Mouse (Mus musculus) heart, embryonic 12.5 days (tissue): ENCODE results near the gene Tmub2. TPM values are rescaled to one million over a fixed set of nuclear protein-coding genes. Genes with fewer than 3 reads are reported as not detected.

ENCODE experiments used
- ATAC-seq: fragments of 200-750 bp; cut with Nextera tagmentation; 2 replicates; pipeline ENCODE4 v1.8.0; 2017; ENCODE audit warnings: moderate TSS enrichment, moderate library complexity; ENCODE audit not compliant: insufficient number of reproducible peaks, low FRiP score
- H3K27ac ChIP-seq: fragments of 300-500 bp; sonication (generic); 2 replicates; pipeline ENCODE4 v1.5.1; 2016; ENCODE audit warnings: mild to moderate bottlenecking, moderate library complexity; ENCODE audit not compliant: poor library complexity, severe bottlenecking
- H3K27me3 ChIP-seq: fragments of 300-500 bp; sonication (generic); replicated peaks from 2 replicates; pipeline ENCODE4 v1.6.1; 2016; ENCODE audit warnings: mild to moderate bottlenecking, moderate library complexity
- H3K36me3 ChIP-seq: fragments of 300-500 bp; sonication (generic); 2 replicates; pipeline ENCODE4 v1.6.1; 2016; ENCODE audit warnings: mild to moderate bottlenecking, moderate library complexity
- H3K4me1 ChIP-seq: fragments of 300-500 bp; sonication (generic); replicated peaks from 2 replicates; pipeline ENCODE4 v1.6.1; 2016; ENCODE audit warnings: mild to moderate bottlenecking
- H3K4me2 ChIP-seq: fragments of 300-500 bp; sonication (generic); 2 replicates; pipeline ENCODE4 v1.6.1; 2016; ENCODE audit warnings: mild to moderate bottlenecking, moderate library complexity
- H3K4me3 ChIP-seq: fragments of 300-500 bp; sonication (generic); 2 replicates; pipeline ENCODE4 v1.5.1; 2016; ENCODE audit warnings: mild to moderate bottlenecking
- H3K9ac ChIP-seq: fragments of 300-500 bp; sonication (generic); 2 replicates; pipeline ENCODE4 v1.6.1; 2016; ENCODE audit warnings: mild to moderate bottlenecking, moderate library complexity
- H3K9me3 ChIP-seq: fragments of 300-500 bp; sonication (generic); replicated peaks from 2 replicates; pipeline ENCODE4 v1.6.1; 2016; ENCODE audit warnings: mild to moderate bottlenecking, moderate library complexity
- WGBS: fragments of 180-500 bp; shearing (Covaris S2); methylation state at CpG from one replicate; pipeline ENCODE4 v1.1.7; 2016; 5-methylcytosine and 5-hydroxymethylcytosine counted together
- polyA plus RNA-seq: library from polyadenylated mRNA; unstranded; fragments of >200 nt; fragmentation: Nextera tagmentation; extraction: Ambion mirVana; gene quantifications from 2 replicates; pipeline ENCODE4 v1.2.1, GENCODE M21; 2016

The Tmub2 gene
- polyA plus RNA-seq, 1 experiment from 2014 or later = 35.7 TPM

DNA sequence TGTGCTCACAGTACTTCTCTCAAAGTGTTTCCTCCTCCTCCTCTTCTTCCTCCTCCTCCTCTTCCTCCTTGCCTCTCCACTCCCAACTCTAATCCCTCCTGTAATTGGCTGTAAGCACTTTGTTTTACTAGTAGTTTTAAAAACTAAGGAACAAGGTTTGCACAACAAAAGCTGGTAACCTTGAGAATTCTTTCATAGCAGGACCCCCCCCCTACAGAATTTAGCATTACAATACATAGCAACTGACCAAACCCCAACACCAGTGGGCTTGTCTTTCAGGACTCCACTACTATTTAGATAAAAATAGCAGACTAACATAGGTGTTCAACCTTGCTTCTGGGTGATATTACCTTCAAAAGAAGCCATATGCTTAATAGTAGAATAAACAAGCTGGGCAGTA lies 44.8 kb downstream of the Tmub2 start:
- Histone ChIP-seq H3K9me3 (no peaks in the 10 kb centered on the region), H3K36me3 (no peaks in the 10 kb centered on the region), H3K9ac (no peak overlapping the region), H3K4me1 (no peaks in the 10 kb centered on the region), H3K27ac (no peak overlapping the region), H3K27me3 (0 out of 2 replicates have a peak, but pooled peaks cover 3% of the 10 kb centered on the region), H3K4me3 (no peak overlapping the region), H3K4me2 (no peak overlapping the region)
- no peak for ATAC-seq

DNA sequence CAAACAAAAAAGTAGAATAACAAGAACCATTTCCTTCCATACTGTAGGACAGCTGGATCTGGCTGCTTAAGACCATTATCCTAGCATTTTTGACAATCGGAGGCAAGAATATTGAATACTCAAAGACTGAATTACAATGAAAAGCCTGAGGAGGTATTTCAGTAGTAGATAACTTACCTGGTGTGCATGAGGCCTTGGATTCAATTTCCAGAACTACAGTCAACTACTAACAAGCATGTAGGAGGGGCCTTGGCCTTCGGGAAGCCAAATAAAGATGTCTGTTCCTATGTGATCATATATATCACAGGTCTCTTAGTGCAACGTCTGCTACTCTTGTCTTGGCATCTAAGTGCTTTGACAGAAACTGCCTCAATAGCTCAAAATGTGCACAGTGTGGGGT lies 45.3 kb downstream of the Tmub2 start:
- Histone ChIP-seq H3K36me3 (no peaks in the 10 kb centered on the region), H3K4me3 (no peak overlapping the region), H3K4me1 (peaks cover 2% of the 10 kb centered on the region), H3K27ac (no peak overlapping the region), H3K27me3 (0 out of 2 replicates have a peak, but pooled peaks cover 3% of the 10 kb centered on the region), H3K9ac (no peak overlapping the region), H3K4me2 (no peak overlapping the region), H3K9me3 (no peaks in the 10 kb centered on the region)
- no peak for ATAC-seq
- WGBS = 75% methylated on average over 3 of the region's 3 CpGs

DNA sequence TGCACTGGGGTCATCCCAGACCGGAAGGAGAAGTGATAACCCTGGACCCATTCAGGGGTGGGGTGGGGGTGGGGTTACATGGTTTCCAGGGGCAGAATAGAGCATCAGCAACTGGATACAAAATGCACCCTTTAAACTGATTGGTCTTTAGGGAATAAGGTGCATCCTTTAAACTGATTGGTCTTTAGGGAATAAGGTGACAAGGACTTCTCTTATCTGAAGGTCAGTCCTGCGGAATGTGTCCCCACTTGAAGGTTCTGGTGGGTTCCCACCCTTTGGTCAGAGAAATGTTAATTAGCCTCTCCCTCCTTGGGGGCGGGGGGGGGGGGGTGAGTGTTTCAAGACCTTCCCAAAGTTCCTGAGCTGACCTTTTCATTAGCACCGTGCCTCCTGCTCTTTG lies 47.1 kb downstream of the Tmub2 start:
- ATAC-seq = no peak

DNA sequence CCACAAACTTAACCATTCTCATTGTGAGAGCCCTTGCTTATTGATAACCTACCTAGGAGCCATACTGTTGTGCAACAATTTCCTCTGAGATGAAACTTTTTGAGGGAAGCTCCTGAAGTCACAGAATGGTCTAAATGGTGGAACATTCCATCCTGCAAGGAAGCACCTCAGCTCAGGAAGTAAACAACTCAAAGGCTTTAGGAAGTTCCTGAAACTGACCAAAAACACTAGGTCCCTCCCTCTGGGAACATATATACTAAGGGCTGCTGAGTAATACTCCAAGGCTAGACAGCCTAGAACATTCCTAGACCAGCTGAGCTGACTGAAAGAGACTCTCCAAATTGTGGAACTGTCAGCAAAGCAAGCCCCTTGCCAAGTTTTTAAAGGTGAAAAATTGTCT lies 48.3 kb downstream of the Tmub2 start:
- H3K27ac ChIP-seq = no peak overlapping the region
- no peak overlapping the region for H3K4me3 ChIP-seq
- H3K36me3 ChIP-seq = no peaks in the 10 kb centered on the region
- no peak overlapping the region for H3K4me2 ChIP-seq
- no peaks in the 10 kb centered on the region for H3K9me3 ChIP-seq
- 0 out of 2 replicates have a peak, but pooled peaks cover 3% of the 10 kb centered on the region for H3K27me3 ChIP-seq
- peaks cover 7% of the 10 kb centered on the region for H3K4me1 ChIP-seq
- H3K9ac ChIP-seq = no peak overlapping the region
- no peak for ATAC-seq

More for the DNA sequence above, 47.1 kb downstream of the Tmub2 start:
- Histone ChIP-seq H3K9me3 (no peaks in the 10 kb centered on the region), H3K4me3 (no peak overlapping the region), H3K27me3 (0 out of 2 replicates have a peak, but pooled peaks cover 3% of the 10 kb centered on the region), H3K4me1 (peaks cover 7% of the 10 kb centered on the region), H3K36me3 (no peaks in the 10 kb centered on the region), H3K9ac (no peak overlapping the region), H3K27ac (no peak overlapping the region), H3K4me2 (no peak overlapping the region)
- WGBS = 27% methylated on average over 4 of the region's 4 CpGs

DNA sequence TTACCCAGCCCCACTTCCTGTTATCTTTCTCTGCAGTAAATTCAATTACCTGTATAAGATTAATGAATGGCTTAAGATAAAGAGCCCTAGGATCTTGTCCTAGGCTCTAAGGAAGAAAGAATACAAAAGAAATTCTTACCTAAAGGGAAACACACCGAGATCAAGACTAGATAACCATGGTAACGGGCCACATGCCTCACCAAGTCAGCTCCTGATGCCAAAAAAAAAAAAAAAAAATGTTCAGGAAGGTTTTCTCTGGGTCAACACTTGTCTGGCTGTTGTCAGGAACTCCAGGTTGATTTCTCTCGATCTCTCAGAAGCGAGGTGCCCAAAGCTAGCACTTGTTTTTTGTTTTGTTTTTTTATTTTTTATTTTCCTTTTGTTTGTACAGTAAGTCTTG lies 49.3 kb downstream of the Tmub2 start:
- H3K4me3 ChIP-seq = no peak overlapping the region
- H3K9me3 ChIP-seq = no peaks in the 10 kb centered on the region
- H3K27me3 ChIP-seq = no peaks in the 10 kb centered on the region
- H3K27ac ChIP-seq = no peak overlapping the region
- no peak overlapping the region for H3K4me2 ChIP-seq
- H3K4me1 ChIP-seq = peaks cover 13% of the 10 kb centered on the region
- no peak overlapping the region for H3K9ac ChIP-seq
- no peak for ATAC-seq
- H3K36me3 ChIP-seq = no peaks in the 10 kb centered on the region
- 59% methylated on average over 4 of the region's 4 CpGs for WGBS

DNA sequence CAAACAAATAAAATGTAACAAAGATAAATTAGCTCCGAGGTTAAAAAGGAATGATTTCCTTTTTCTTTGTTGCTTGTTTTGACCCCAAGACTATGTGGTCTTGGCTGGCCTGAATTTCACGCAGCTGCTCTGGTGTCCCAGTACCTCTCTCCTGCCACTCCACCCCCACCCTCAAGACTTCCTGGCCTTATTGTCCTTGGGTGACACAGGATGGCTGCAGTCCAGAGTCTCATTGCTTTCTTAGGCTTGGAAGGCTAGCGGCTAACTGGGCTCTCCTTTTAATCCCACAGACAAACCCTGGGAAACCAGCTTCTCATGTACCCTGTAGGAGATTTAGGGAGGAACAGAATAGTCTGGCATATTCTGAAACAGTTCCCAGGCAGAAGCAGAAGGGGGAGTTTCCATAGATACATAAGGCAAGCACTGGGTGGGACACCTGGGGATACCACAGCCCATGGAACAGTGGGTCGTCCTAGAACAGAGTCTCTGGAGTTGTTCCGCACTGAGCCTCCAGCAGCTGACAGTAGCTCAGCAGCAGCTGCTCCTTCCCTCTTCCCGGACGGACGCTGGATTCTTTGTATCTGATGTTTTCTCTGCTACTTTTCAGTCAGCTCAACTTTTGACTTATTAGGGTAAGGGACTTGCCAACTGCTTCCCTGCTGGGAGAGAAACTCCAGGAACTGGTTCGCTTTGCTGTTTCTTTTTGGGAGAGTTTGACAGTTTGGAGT lies 50.4 kb downstream of the Tmub2 start:
- Histone ChIP-seq H3K4me1 (peaks cover 13% of the 10 kb centered on the region), H3K9me3 (peaks cover 4% of the 10 kb centered on the region; the same call in 1 of the 2 replicates), H3K9ac (peak overlapping the region; percentile 36; the same call in 1 of the 2 replicates), H3K27ac (0 out of 2 replicates have a peak overlapping the region, but pooled peaks have one; percentile 21), H3K27me3 (no peaks in the 10 kb centered on the region), H3K4me3 (no peak overlapping the region), H3K36me3 (no peaks in the 10 kb centered on the region), H3K4me2 (0 out of 2 replicates have a peak overlapping the region, but pooled peaks have one; percentile 10)
- WGBS = 30% methylated on average over 9 of the region's 9 CpGs
- no peak for ATAC-seq

DNA sequence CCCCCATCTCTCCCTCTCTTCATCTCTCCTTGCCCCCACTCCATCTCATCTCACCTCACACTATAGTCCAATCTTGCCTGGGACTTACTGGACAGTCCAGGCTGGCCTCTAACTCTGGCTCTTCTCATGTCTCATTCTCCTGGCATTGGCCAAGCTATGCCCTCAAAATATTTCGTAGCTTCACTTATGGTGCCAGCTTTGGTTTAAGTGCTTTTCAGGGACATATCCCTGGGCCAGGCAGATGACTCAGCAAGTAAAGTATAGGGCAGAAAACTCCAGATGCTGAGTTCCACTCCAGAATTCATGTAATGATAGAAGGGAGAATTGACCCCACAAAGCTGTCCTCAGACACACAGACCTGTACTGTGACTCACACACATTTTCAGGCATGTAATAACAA lies 51.5 kb downstream of the Tmub2 start:
- Histone ChIP-seq H3K9me3 (peaks cover 4% of the 10 kb centered on the region; the same call in 1 of the 2 replicates), H3K4me2 (no peak overlapping the region), H3K4me1 (peaks cover 13% of the 10 kb centered on the region), H3K4me3 (no peak overlapping the region), H3K27ac (no peak overlapping the region), H3K36me3 (no peaks in the 10 kb centered on the region), H3K9ac (no peak overlapping the region), H3K27me3 (no peaks in the 10 kb centered on the region)
- WGBS = 69% methylated on average over 1 of the region's 1 CpGs
- ATAC-seq = no peak

DNA sequence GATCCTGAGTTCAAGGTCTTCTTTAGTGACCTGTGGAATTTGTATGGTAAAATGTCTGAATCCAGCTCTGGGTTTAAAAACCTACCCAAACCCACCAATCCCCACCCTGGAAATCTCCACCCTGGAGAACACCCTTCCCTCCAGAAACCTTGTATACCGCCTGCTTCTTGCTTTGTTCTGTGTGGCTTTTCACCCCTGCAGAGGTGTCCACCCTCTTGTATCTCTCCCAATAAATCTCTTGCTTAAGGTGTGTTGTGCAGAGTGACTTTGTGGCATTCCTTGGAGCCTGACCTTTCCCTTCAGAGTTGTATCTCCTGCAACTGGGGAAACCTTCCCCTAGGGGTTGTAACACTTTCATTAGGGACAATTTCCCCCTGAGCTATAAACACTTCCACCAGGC lies 53.2 kb downstream of the Tmub2 start:
- no peak overlapping the region for H3K9ac ChIP-seq
- H3K4me3 ChIP-seq = no peak overlapping the region
- no peak overlapping the region for H3K27ac ChIP-seq
- peaks cover 4% of the 10 kb centered on the region; the same call in 1 of the 2 replicates for H3K9me3 ChIP-seq
- H3K4me2 ChIP-seq = no peak overlapping the region
- H3K4me1 ChIP-seq = peaks cover 13% of the 10 kb centered on the region
- no peaks in the 10 kb centered on the region for H3K36me3 ChIP-seq
- no peak for ATAC-seq
- H3K27me3 ChIP-seq = no peaks in the 10 kb centered on the region
- 82% methylated on average over 1 of the region's 1 CpGs for WGBS

DNA sequence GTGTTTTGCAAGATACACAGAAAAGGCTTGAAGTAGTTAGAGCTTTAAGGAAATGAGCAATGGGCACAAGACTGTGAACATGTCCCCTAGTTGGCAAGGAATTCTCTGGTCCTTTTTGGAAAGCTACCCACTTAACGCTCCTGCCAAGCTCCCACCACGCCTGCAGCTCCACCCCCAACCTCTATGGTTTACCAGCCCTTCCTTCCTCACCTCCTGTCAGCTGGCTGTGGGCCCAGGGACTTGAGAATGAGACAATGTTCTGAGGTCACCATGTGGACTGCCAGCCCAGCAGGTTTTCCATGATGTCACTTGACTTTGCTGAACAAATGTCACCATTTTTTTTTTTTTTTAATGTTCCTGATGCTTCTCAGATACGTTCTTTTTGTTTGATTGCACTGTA lies 53.8 kb downstream of the Tmub2 start:
- no peak overlapping the region for H3K27ac ChIP-seq
- peaks cover 13% of the 10 kb centered on the region for H3K4me1 ChIP-seq
- H3K36me3 ChIP-seq = no peaks in the 10 kb centered on the region
- H3K9ac ChIP-seq = no peak overlapping the region
- H3K4me2 ChIP-seq = no peak overlapping the region
- ATAC-seq = peak; percentile 57; the same call in 1 of the 2 replicates
- peaks cover 4% of the 10 kb centered on the region; the same call in 1 of the 2 replicates for H3K9me3 ChIP-seq
- WGBS = 25% methylated on average over 3 of the region's 3 CpGs
- H3K4me3 ChIP-seq = no peak overlapping the region
- H3K27me3 ChIP-seq = no peaks in the 10 kb centered on the region

Other genes with a start within 250 kb of the Tmub2 start
- 1.6 and 1.9 TPM in 2 replicates for gene Cd300lg, start 243.4 kb upstream of the Tmub2 start, polyA plus RNA-seq
- 15.4 and 17.8 TPM in 2 replicates for gene Mpp2, start 196.4 kb upstream of the Tmub2 start, polyA plus RNA-seq
- not detected in 2 replicates for gene Ppy, start 183.6 kb upstream of the Tmub2 start, polyA plus RNA-seq
- gene Pyy, start 177.1 kb upstream of the Tmub2 start, polyA plus RNA-seq = not detected in 2 replicates
- gene Nags, start 139.4 kb upstream of the Tmub2 start, polyA plus RNA-seq = 0.11 TPM in 1 of 2 replicates, not detected in the other
- gene Tmem101, start 128.5 kb upstream of the Tmub2 start, polyA plus RNA-seq = 36.8 and 37.6 TPM in 2 replicates
- 90.9 and 94.3 TPM in 2 replicates for gene Lsm12, start 99.6 kb upstream of the Tmub2 start, polyA plus RNA-seq
- gene G6pc3, start 95.3 kb upstream of the Tmub2 start, polyA plus RNA-seq = 27.1 and 28.0 TPM in 2 replicates
- gene Hdac5, start 54.8 kb upstream of the Tmub2 start, polyA plus RNA-seq = 92.2 and 95.9 TPM in 2 replicates
- 14.0 and 14.3 TPM in 2 replicates for gene BC030867, start 36.0 kb upstream of the Tmub2 start, polyA plus RNA-seq
- 0.06 and 0.13 TPM in 2 replicates for gene Asb16, start 16.2 kb upstream of the Tmub2 start, polyA plus RNA-seq
- 10.9 and 11.8 TPM in 2 replicates for gene Atxn7l3, start 11.7 kb downstream of the Tmub2 start, polyA plus RNA-seq
- gene Ubtf, start 34.8 kb downstream of the Tmub2 start, polyA plus RNA-seq = 65.4 and 68.6 TPM in 2 replicates
- 114 and 116 TPM in 2 replicates for gene Slc4a1, start 81.3 kb downstream of the Tmub2 start, polyA plus RNA-seq
- 1.7 and 1.8 TPM in 2 replicates for gene Rundc3a, start 108.5 kb downstream of the Tmub2 start, polyA plus RNA-seq
- 253 and 260 TPM in 2 replicates for gene Slc25a39, start 123.0 kb downstream of the Tmub2 start, polyA plus RNA-seq
- gene Grn, start 145.4 kb downstream of the Tmub2 start, polyA plus RNA-seq = 189 and 191 TPM in 2 replicates
- gene Fam171a2, start 162.8 kb downstream of the Tmub2 start, polyA plus RNA-seq = 4.5 and 5.6 TPM in 2 replicates
- 16.5 and 22.5 TPM in 2 replicates for gene Itga2b, start 185.2 kb downstream of the Tmub2 start, polyA plus RNA-seq